Mouse (Mus musculus): Measurements from ENCODE around the gene Sdr42e1. TPM values are rescaled to one million over a fixed set of nuclear protein-coding genes. Genes with fewer than 3 reads are reported as not detected.

Sdr42e1 gene
- total RNA-seq (2014; rRNA removed), result 3.5 and 6.9 TPM in 2 replicates
- polyA plus RNA-seq (2015; fragmentation: Nextera tagmentation; extraction: Ambion mirVana), result 1.9 and 2.8 TPM in 2 replicates

GRCm38 (mm10) chr8:117673430-117673830 is at the start of gene Sdr42e1:
Gene Sdr42e1, minus strand, starts transcription at chr8:117673689.
- Histone ChIP-seq H3K4me1 (ENCODE audit: insufficient read depth) (no peaks in the 10 kb centered on the region), H3K36me3 (ENCODE audit: insufficient read depth) (no peaks in the 10 kb centered on the region), H3K4me3 (ENCODE audit: low read depth, low read length) (peak within 1 kb of the TSS; percentile 48), H3K4me2 (ENCODE audit: low read depth) (peak within 1 kb of the TSS; percentile 76), H3K9me3 (ENCODE audit: low read length) (no peaks in the 10 kb centered on the region), H3K27me3 (ENCODE audit: insufficient read depth, low read length) (no peaks in the 10 kb centered on the region), H3K27ac (ENCODE audit: low read depth, low read length) (no peak within 1 kb of the TSS), H3K9ac (peak within 1 kb of the TSS; percentile 50)
- 18% methylated on average over 17 of the region's 17 CpGs for WGBS
- no peak for TF ChIP-seq CTCF (IDR thresholded peaks at IDR 0.05; ENCODE audit: low read depth)
- ATAC-seq (peak; percentile 14; the same call in 1 of the 2 replicates), DNase-seq (peak; percentile 62)

- Histone ChIP-seq H3K9ac (no peak overlapping the region), H3K36me3 (ENCODE audit: insufficient read depth) (no peaks in the 10 kb centered on the region), H3K4me3 (ENCODE audit: low read depth, low read length) (no peak overlapping the region), H3K4me2 (ENCODE audit: low read depth) (no peak overlapping the region), H3K27ac (ENCODE audit: low read depth, low read length) (no peak overlapping the region), H3K9me3 (ENCODE audit: low read length) (no peaks in the 10 kb centered on the region), H3K27me3 (ENCODE audit: insufficient read depth, low read length) (no peaks in the 10 kb centered on the region), H3K4me1 (ENCODE audit: insufficient read depth) (no peaks in the 10 kb centered on the region)
- TF ChIP-seq CTCF (IDR thresholded peaks at IDR 0.05; ENCODE audit: low read depth), result no peak
- WGBS, result 79% methylated on average over 14 of the region's 14 CpGs
- no peak for ATAC-seq
- DNase-seq, result no peak
Observed at GRCm38 (mm10) chr8:117718152-117718860, 44.8 kb upstream of the Sdr42e1 start.

GRCm38 (mm10) chr8:117715896-117716295 is 42.4 kb upstream of the Sdr42e1 start:
- H3K27ac ChIP-seq (ENCODE audit: low read depth, low read length), result no peak overlapping the region
- H3K4me2 ChIP-seq (ENCODE audit: low read depth), result no peak overlapping the region
- no peak for TF ChIP-seq CTCF (IDR thresholded peaks at IDR 0.05; ENCODE audit: low read depth)
- no peak overlapping the region for H3K4me3 ChIP-seq (ENCODE audit: low read depth, low read length)
- H3K36me3 ChIP-seq (ENCODE audit: insufficient read depth), result no peaks in the 10 kb centered on the region
- H3K9ac ChIP-seq, result no peak overlapping the region
- no peaks in the 10 kb centered on the region for H3K27me3 ChIP-seq (ENCODE audit: insufficient read depth, low read length)
- no peaks in the 10 kb centered on the region for H3K4me1 ChIP-seq (ENCODE audit: insufficient read depth)
- DNase-seq (no peak), ATAC-seq (no peak)
- no peaks in the 10 kb centered on the region for H3K9me3 ChIP-seq (ENCODE audit: low read length)
- 71% methylated on average over 5 of the region's 5 CpGs for WGBS

GRCm38 (mm10) chr8:117714604-117715003 is 41.1 kb upstream of the Sdr42e1 start:
- no peak overlapping the region for H3K27ac ChIP-seq (ENCODE audit: low read depth, low read length)
- H3K27me3 ChIP-seq (ENCODE audit: insufficient read depth, low read length), result no peaks in the 10 kb centered on the region
- no peak overlapping the region for H3K9ac ChIP-seq
- no peak overlapping the region for H3K4me3 ChIP-seq (ENCODE audit: low read depth, low read length)
- DNase-seq, result no peak
- no peak for ATAC-seq
- no peaks in the 10 kb centered on the region for H3K36me3 ChIP-seq (ENCODE audit: insufficient read depth)
- H3K4me1 ChIP-seq (ENCODE audit: insufficient read depth), result no peaks in the 10 kb centered on the region
- no peaks in the 10 kb centered on the region for H3K9me3 ChIP-seq (ENCODE audit: low read length)
- H3K4me2 ChIP-seq (ENCODE audit: low read depth), result no peak overlapping the region
- TF ChIP-seq CTCF (IDR thresholded peaks at IDR 0.05; ENCODE audit: low read depth), result no peak
- 87% methylated on average over 5 of the region's 5 CpGs for WGBS

- WGBS, result 27% methylated on average over 5 of the region's 5 CpGs
- Histone ChIP-seq H3K9me3 (ENCODE audit: low read length) (no peaks in the 10 kb centered on the region), H3K4me3 (ENCODE audit: low read depth, low read length) (no peak overlapping the region), H3K9ac (no peak overlapping the region), H3K27ac (ENCODE audit: low read depth, low read length) (no peak overlapping the region), H3K4me2 (ENCODE audit: low read depth) (no peak overlapping the region), H3K27me3 (ENCODE audit: insufficient read depth, low read length) (no peaks in the 10 kb centered on the region), H3K36me3 (ENCODE audit: insufficient read depth) (no peaks in the 10 kb centered on the region), H3K4me1 (ENCODE audit: insufficient read depth) (no peaks in the 10 kb centered on the region)
- ATAC-seq (no peak), DNase-seq (no peak)
- TF ChIP-seq CTCF (IDR thresholded peaks at IDR 0.05; ENCODE audit: low read depth), result no peak
Observed at GRCm38 (mm10) chr8:117712226-117712625, 38.7 kb upstream of the Sdr42e1 start.

GRCm38 (mm10) chr8:117706141-117706540 is 32.7 kb upstream of the Sdr42e1 start:
- WGBS, result 89% methylated on average over 4 of the region's 4 CpGs
- ATAC-seq, result no peak
- Histone ChIP-seq H3K4me1 (ENCODE audit: insufficient read depth) (no peaks in the 10 kb centered on the region), H3K4me2 (ENCODE audit: low read depth) (no peak overlapping the region), H3K9ac (no peak overlapping the region), H3K9me3 (ENCODE audit: low read length) (no peaks in the 10 kb centered on the region), H3K27ac (ENCODE audit: low read depth, low read length) (no peak overlapping the region), H3K27me3 (ENCODE audit: insufficient read depth, low read length) (0 out of 2 replicates have a peak, but pooled peaks cover 3% of the 10 kb centered on the region), H3K36me3 (ENCODE audit: insufficient read depth) (no peaks in the 10 kb centered on the region), H3K4me3 (ENCODE audit: low read depth, low read length) (no peak overlapping the region)
- no peak for TF ChIP-seq CTCF (IDR thresholded peaks at IDR 0.05; ENCODE audit: low read depth)
- no peak for DNase-seq

GRCm38 (mm10) chr8:117702701-117703100 is 29.2 kb upstream of the Sdr42e1 start:
- Histone ChIP-seq H3K27ac (ENCODE audit: low read depth, low read length) (no peak overlapping the region), H3K9ac (no peak overlapping the region), H3K27me3 (ENCODE audit: insufficient read depth, low read length) (0 out of 2 replicates have a peak, but pooled peaks cover 3% of the 10 kb centered on the region), H3K4me2 (ENCODE audit: low read depth) (no peak overlapping the region), H3K36me3 (ENCODE audit: insufficient read depth) (no peaks in the 10 kb centered on the region), H3K9me3 (ENCODE audit: low read length) (no peaks in the 10 kb centered on the region), H3K4me1 (ENCODE audit: insufficient read depth) (no peaks in the 10 kb centered on the region), H3K4me3 (ENCODE audit: low read depth, low read length) (no peak overlapping the region)
- WGBS, result 23% methylated on average over 10 of the region's 10 CpGs
- ATAC-seq (no peak), DNase-seq (peak; percentile 31)
- no peak for TF ChIP-seq CTCF (IDR thresholded peaks at IDR 0.05; ENCODE audit: low read depth)
